Mouse (Mus musculus) heart, embryonic 11.5 days (tissue): ENCODE data around the gene Gm9376. TPM values are rescaled to one million over a fixed set of nuclear protein-coding genes. Genes with fewer than 3 reads are reported as not detected.

Experiments
- ATAC-seq: fragments of 200-750 bp; cut with Nextera tagmentation; replicated peaks from 2 replicates; pipeline ENCODE4 v1.8.0; 2017; ENCODE audit warnings: moderate library complexity; ENCODE audit not compliant: insufficient number of reproducible peaks, low FRiP score, low TSS enrichment
- H3K27ac ChIP-seq: fragments of 300-500 bp; sonication (generic); 2 replicates; pipeline ENCODE4 v1.5.1; 2014; ENCODE audit warnings: mild to moderate bottlenecking, low read depth, low read length
- H3K27me3 ChIP-seq: fragments of 300-500 bp; sonication (generic); 2 replicates; pipeline ENCODE4 v1.6.1; 2014; ENCODE audit warnings: mild to moderate bottlenecking, low read length, mixed read lengths; ENCODE audit not compliant: control insufficient read depth, insufficient read depth
- H3K36me3 ChIP-seq: fragments of 300-500 bp; sonication (generic); 2 replicates; pipeline ENCODE4 v1.6.1; 2014; ENCODE audit warnings: mild to moderate bottlenecking, low read length, moderate library complexity, mixed read lengths; ENCODE audit not compliant: control insufficient read depth, insufficient read depth
- H3K4me1 ChIP-seq: fragments of 300-500 bp; sonication (generic); 2 replicates; pipeline ENCODE4 v1.6.1; 2014; ENCODE audit warnings: low read length; ENCODE audit not compliant: control insufficient read depth, insufficient read depth
- H3K4me2 ChIP-seq: fragments of 300-500 bp; sonication (generic); 2 replicates; pipeline ENCODE4 v1.6.1; 2014; ENCODE audit warnings: mild to moderate bottlenecking, moderate library complexity
- H3K4me3 ChIP-seq: fragments of 300-500 bp; sonication (generic); 2 replicates; pipeline ENCODE4 v1.5.1; 2014; ENCODE audit warnings: low read depth, low read length
- H3K9ac ChIP-seq: fragments of 300-500 bp; sonication (generic); 2 replicates; pipeline ENCODE4 v1.6.1; 2014; ENCODE audit warnings: mild to moderate bottlenecking, low read depth, low read length, moderate library complexity
- H3K9me3 ChIP-seq: fragments of 300-500 bp; sonication (generic); replicated peaks from 2 replicates; pipeline ENCODE4 v1.6.1; 2016; ENCODE audit warnings: low read length; ENCODE audit not compliant: control insufficient read depth
- WGBS: fragments of 180-500 bp; shearing (Covaris S2); extraction: QIAGEN DNeasy Blood & Tissue Kit; methylation state at CpG from one replicate; pipeline ENCODE4 v1.1.7; 2014; ENCODE audit not compliant: insufficient replicate concordance; 5-methylcytosine and 5-hydroxymethylcytosine counted together
- polyA plus RNA-seq: library from polyadenylated mRNA; unstranded; fragments of >200 nt; fragmentation: Nextera tagmentation; extraction: Ambion mirVana; gene quantifications from 2 replicates; pipeline ENCODE4 v1.2.1, GENCODE M21; 2014

Gm9376 gene
- polyA plus RNA-seq, 1 experiment from 2014 or later: not detected

DNA sequence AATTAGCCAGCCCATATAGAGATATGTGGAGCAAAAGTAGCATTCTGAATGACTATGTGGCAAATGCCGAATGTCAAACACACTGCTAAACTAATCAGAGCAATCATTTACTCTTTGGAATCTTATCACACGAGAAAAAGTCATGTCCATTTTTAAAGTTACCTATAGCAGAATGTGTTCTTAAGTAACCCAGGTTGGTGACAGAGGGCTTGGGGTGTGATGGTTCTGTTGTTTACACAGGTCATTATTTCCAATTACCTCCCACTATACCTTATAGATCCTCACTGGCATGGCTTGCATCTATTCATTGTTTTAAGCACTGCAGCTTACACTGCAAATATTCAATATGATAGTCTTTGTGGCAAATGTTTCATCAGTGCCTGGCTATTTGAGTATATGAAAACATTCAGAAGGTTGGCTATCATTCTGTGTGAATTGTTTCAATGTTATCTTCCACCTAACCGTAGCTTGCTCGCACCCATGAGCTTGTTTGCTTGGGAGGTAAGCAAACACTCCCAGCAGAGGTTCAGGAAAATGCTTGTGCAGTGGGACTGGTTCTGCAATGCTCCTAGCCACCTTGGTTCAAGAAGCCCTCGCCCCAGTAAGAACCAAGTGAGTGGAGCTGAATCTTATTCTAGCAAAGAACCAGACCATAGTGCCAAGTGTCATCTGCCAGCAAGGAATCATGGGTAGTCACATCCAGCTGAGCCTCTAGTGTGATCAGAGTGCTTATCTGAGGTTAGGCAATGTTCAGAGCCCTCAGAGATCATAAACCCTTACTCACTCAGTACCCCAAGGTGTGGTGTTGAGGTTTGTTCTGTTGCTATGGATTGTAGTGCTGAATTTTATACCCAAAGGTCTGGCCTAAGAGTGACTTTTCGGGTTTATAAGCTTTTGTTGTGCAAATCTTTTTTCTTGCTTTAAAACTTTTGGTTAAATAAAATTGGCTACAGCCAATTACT is 6.1 kb downstream of the Gm9376 start:
- Histone ChIP-seq H3K36me3 (no peaks in the 10 kb centered on the region), H3K27ac (no peak overlapping the region), H3K4me3 (no peak overlapping the region), H3K4me2 (no peak overlapping the region), H3K9me3 (no peaks in the 10 kb centered on the region), H3K9ac (no peak overlapping the region), H3K4me1 (no peaks in the 10 kb centered on the region), H3K27me3 (no peaks in the 10 kb centered on the region)
- 76% methylated on average over 6 of the region's 6 CpGs for WGBS
- no peak for ATAC-seq

DNA sequence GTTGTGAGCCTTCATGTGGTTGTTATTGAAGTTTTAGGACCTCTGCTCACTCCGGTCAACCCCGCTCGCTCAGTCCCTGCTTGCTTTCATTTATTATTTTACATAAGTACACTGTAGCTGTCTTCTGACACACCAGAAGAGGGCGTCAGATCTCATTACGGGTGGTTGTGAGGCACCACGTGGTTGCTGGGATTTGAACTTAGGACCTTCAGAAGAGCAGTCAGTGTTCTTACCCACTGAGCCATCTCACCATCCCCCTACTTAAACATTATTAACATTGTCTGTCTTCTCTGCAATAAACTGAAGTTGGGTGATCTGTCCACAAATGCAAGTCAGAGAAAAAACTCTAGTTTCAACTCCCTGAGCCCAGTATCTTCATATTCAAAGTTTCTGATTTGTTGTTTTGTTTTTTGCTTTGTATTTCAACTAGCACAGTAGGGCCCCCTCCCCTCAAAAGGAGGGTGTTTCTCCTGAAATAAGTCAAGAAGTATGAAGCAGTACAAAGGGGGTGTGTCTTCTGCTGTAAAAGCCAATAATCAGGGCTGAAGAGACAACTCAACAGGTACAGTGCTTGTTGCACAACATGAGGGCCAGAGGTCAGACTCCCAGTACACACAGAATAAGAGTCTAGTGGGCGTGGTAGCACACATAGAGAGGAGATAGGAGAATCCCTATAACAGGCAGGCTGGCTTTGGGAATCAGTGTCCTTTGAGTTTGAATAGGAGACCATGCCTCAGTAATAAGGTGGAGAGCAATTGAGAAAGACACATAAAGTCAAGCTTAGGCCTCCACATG is 11.1 kb downstream of the Gm9376 start:
- Histone ChIP-seq H3K27ac (no peak overlapping the region), H3K36me3 (no peaks in the 10 kb centered on the region), H3K4me3 (no peak overlapping the region), H3K4me1 (no peaks in the 10 kb centered on the region), H3K4me2 (no peak overlapping the region), H3K9ac (no peak overlapping the region), H3K9me3 (peaks cover 11% of the 10 kb centered on the region), H3K27me3 (no peaks in the 10 kb centered on the region)
- no peak for ATAC-seq
- 78% methylated on average over 7 of the region's 7 CpGs for WGBS

DNA sequence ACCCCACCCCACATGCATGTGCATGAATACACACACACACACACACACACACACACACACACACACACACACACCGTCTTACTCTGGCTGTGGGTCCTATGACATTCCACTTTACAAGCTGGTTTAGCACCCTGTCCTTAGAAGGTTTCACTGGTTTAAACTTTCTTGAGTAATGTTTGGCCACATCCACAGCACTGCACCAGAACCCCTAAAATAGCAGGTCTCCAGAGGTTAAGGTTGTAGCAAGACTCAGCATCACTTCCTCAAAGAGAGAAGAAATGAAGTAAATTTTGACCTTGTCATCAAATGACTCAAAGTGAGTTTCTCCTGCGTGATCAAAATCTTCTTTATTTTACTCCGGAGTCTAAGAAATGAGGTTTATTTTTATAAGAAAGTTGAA is 15.5 kb downstream of the Gm9376 start:
- WGBS: 85% methylated on average over 3 of the region's 3 CpGs
- no peak overlapping the region for H3K4me3 ChIP-seq
- no peak overlapping the region for H3K27ac ChIP-seq
- ATAC-seq: no peak
- H3K9ac ChIP-seq: no peak overlapping the region
- H3K9me3 ChIP-seq: peaks cover 11% of the 10 kb centered on the region
- H3K36me3 ChIP-seq: no peaks in the 10 kb centered on the region
- no peak overlapping the region for H3K4me2 ChIP-seq
- no peaks in the 10 kb centered on the region for H3K4me1 ChIP-seq
- no peaks in the 10 kb centered on the region for H3K27me3 ChIP-seq

DNA sequence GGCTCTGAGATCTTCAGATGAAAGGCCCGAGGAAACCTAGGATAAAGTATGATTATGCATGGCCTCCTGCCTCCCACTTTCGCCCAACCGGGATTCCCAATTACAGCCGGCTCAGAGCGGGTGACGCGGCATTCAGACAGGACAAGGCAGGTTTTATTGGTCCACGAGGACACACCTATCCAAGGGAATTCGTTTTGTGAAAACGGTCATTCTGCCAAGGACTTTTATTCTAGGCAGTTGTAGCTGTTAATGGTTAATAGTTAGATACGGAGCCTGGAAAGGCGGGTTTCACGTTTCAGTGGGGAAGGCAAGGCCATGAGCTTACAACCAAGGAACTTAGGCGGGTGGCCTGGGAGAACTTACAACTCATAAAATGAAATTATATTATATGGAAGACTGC is 16.2 kb downstream of the Gm9376 start:
- Histone ChIP-seq H3K9me3 (peaks cover 11% of the 10 kb centered on the region), H3K4me2 (no peak overlapping the region), H3K4me3 (no peak overlapping the region), H3K36me3 (no peaks in the 10 kb centered on the region), H3K27ac (no peak overlapping the region), H3K4me1 (no peaks in the 10 kb centered on the region), H3K27me3 (no peaks in the 10 kb centered on the region), H3K9ac (no peak overlapping the region)
- no peak for ATAC-seq
- WGBS: 78% methylated on average over 14 of the region's 14 CpGs

DNA sequence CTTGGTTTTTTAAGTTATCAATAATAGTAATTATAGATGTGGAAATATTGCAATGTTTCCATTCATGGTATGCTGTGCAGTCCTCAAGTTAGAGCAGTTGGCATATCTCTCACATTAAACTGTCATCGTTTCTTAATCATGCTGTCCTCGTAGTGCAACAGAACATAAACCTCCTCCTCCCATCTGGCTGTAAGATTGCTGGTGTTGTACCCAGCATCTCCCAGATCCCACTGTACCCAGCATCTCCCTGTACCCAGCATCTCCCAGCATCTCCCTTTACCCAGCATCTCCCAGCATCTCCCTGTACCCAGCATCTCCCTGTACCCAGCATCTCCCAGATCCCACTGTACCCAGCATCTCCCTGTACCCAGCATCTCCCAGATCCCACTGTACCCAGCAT is 19.3 kb downstream of the Gm9376 start:
- H3K4me3 ChIP-seq: no peak overlapping the region
- H3K27me3 ChIP-seq: no peaks in the 10 kb centered on the region
- no peak overlapping the region for H3K9ac ChIP-seq
- H3K9me3 ChIP-seq: no peaks in the 10 kb centered on the region
- H3K4me2 ChIP-seq: no peak overlapping the region
- H3K4me1 ChIP-seq: no peaks in the 10 kb centered on the region
- H3K27ac ChIP-seq: no peak overlapping the region
- WGBS: 77% methylated on average over 2 of the region's 2 CpGs
- no peak for ATAC-seq
- H3K36me3 ChIP-seq: no peaks in the 10 kb centered on the region

DNA sequence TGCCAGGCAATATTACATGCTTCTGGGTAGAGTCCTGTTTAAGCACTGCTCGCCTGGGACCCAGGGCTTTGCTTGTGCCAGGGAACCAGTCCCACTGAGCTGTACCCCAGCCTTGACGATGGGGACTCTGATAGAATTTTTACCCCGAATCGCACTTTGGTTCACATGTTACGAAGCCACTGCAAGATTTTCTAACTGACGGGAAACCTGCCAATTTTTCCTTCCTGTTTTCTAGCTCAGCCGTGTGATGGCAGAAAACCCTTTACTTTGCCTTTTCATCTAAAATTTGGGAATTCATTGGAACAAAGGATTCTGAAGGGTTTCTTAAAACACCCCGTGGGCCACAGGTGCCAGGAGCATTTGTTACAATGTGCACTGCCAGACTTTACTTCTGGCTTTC is 22.4 kb downstream of the Gm9376 start:
- Histone ChIP-seq H3K27me3 (no peaks in the 10 kb centered on the region), H3K36me3 (no peaks in the 10 kb centered on the region), H3K4me2 (no peak overlapping the region), H3K9me3 (no peaks in the 10 kb centered on the region), H3K4me1 (no peaks in the 10 kb centered on the region), H3K27ac (no peak overlapping the region), H3K9ac (no peak overlapping the region), H3K4me3 (no peak overlapping the region)
- 79% methylated on average over 8 of the region's 8 CpGs for WGBS
- ATAC-seq: no peak

DNA sequence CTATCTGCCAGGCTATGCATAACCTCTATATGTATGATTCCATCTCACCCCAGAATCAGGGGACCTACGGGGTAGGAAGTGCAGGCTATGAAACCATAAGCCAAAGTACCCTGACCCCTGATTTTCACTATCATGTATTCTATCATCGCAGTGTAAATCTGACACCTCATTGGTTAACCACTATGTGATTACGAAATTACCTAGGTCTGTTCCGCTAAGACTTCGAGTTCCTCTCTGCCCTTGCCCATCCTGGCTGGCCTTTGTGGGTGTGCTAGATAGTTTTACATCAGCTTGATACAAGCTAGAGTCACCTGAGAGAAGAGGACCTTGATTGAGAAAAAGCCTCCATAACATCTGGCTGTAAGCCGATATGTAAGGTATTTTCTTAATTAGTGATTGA is 23.2 kb downstream of the Gm9376 start:
- Histone ChIP-seq H3K9me3 (no peaks in the 10 kb centered on the region), H3K4me2 (no peak overlapping the region), H3K9ac (no peak overlapping the region), H3K4me1 (no peaks in the 10 kb centered on the region), H3K4me3 (no peak overlapping the region), H3K27me3 (no peaks in the 10 kb centered on the region), H3K36me3 (no peaks in the 10 kb centered on the region), H3K27ac (no peak overlapping the region)
- WGBS: 88% methylated on average over 6 of the region's 6 CpGs
- no peak for ATAC-seq

DNA sequence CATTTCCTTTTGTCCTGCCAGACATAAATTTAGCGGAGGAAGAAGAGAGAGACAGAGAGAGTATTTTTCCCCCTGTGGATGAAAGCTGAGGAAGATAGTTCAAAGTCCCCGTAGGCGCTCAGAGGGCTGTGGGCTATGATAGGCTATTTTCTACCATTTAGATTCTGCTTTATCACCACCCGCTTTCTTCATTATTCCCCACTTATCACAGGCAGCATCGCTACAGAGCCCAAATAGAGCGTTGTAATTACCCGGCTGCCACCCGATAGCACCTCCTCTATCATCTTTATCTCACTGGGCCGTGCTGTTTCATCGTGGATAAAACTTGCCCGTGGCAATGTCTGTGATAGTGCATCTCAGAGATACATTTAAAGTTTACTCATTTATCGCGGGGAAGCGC is 35.8 kb downstream of the Gm9376 start:
- no peaks in the 10 kb centered on the region for H3K4me1 ChIP-seq
- no peak overlapping the region for H3K27ac ChIP-seq

More for the DNA sequence above, 35.8 kb downstream of the Gm9376 start:
- ATAC-seq: no peak
- Histone ChIP-seq H3K9ac (no peak overlapping the region), H3K4me3 (no peak overlapping the region), H3K27me3 (no peaks in the 10 kb centered on the region; the same call in 1 of the 2 replicates), H3K9me3 (no peaks in the 10 kb centered on the region), H3K4me2 (no peak overlapping the region), H3K36me3 (no peaks in the 10 kb centered on the region)
- 69% methylated on average over 14 of the region's 14 CpGs for WGBS
